Mouse (Mus musculus): ENCODE data around the gene Nudt17. TPM values are rescaled to one million over a fixed set of nuclear protein-coding genes. Genes with fewer than 3 reads are reported as not detected.
"Not testable (repeated sequence)": the region's sequence is repeated elsewhere in the genome, so short reads cannot be mapped to it uniquely, and the experiment has no call there.

The Nudt17 gene
- polyA plus RNA-seq, 1 experiment from 2014 or later: 8.7 TPM

- WGBS: 88% methylated on average over 7 of the region's 7 CpGs
- H3K27me3 ChIP-seq; H3K4me2 ChIP-seq; H3K9ac ChIP-seq; H3K27ac ChIP-seq; H3K36me3 ChIP-seq (replicated peaks); H3K9me3 ChIP-seq; ATAC-seq (ENCODE audit: low FRiP score); H3K4me3 ChIP-seq (replicated peaks): not testable (repeated sequence)
- peaks cover 15% of the 10 kb centered on the region for H3K4me1 ChIP-seq
Observed at GRCm38 (mm10) chr3:96665732-96666363, 42.5 kb downstream of the Nudt17 start.

- H3K27ac ChIP-seq: 0 out of 2 replicates have a peak overlapping the region, but pooled peaks have one; percentile 16
- H3K4me3 ChIP-seq (replicated peaks): peak overlapping the region; percentile 28
- H3K4me2 ChIP-seq: peak overlapping the region; percentile 55
- peaks cover 4% of the 10 kb centered on the region; the same call in 1 of the 2 replicates for H3K27me3 ChIP-seq
- H3K9ac ChIP-seq: peak overlapping the region; percentile 49
- no peaks in the 10 kb centered on the region for H3K36me3 ChIP-seq (replicated peaks)
- 5% methylated on average over 17 of the region's 18 CpGs for WGBS
- H3K9me3 ChIP-seq: no peaks in the 10 kb centered on the region
- H3K4me1 ChIP-seq: peaks cover 12% of the 10 kb centered on the region
- ATAC-seq (ENCODE audit: low FRiP score): peak; percentile 81
Observed at GRCm38 (mm10) chr3:96663432-96664239, 44.7 kb downstream of the Nudt17 start.

- Histone ChIP-seq H3K27ac (no peak overlapping the region), H3K9me3 (no peaks in the 10 kb centered on the region), H3K4me3 (replicated peaks) (peak overlapping the region; percentile 28), H3K9ac (peak overlapping the region; percentile 49; the same call in 1 of the 2 replicates), H3K4me1 (peaks cover 12% of the 10 kb centered on the region), H3K27me3 (peaks cover 4% of the 10 kb centered on the region; the same call in 1 of the 2 replicates), H3K4me2 (peak overlapping the region; percentile 55), H3K36me3 (replicated peaks) (no peaks in the 10 kb centered on the region)
- ATAC-seq (ENCODE audit: low FRiP score): no peak
- WGBS: 43% methylated on average over 8 of the region's 8 CpGs
Observed at GRCm38 (mm10) chr3:96662731-96663316, 45.5 kb downstream of the Nudt17 start.

GRCm38 (mm10) chr3:96660901-96661300, 47.5 kb downstream of the Nudt17 start:
- no peak overlapping the region for H3K4me2 ChIP-seq
- 90% methylated on average over 2 of the region's 2 CpGs for WGBS
- peaks cover 4% of the 10 kb centered on the region; the same call in 1 of the 2 replicates for H3K27me3 ChIP-seq
- no peaks in the 10 kb centered on the region for H3K36me3 ChIP-seq (replicated peaks)
- ATAC-seq (ENCODE audit: low FRiP score): no peak
- no peak overlapping the region for H3K9ac ChIP-seq
- H3K9me3 ChIP-seq: no peaks in the 10 kb centered on the region
- H3K4me3 ChIP-seq (replicated peaks): no peak overlapping the region
- H3K27ac ChIP-seq: no peak overlapping the region
- H3K4me1 ChIP-seq: peaks cover 12% of the 10 kb centered on the region

Other genes starting within 250 kb of the Nudt17 start
- gene Hfe2, start 183.4 kb downstream of the Nudt17 start, polyA plus RNA-seq (2016; fragmentation: Nextera tagmentation; extraction: Ambion mirVana): 0.54 and 0.84 TPM in 2 replicates
- gene Txnip, start 150.6 kb downstream of the Nudt17 start, polyA plus RNA-seq (2016; fragmentation: Nextera tagmentation; extraction: Ambion mirVana): 40.4 and 40.8 TPM in 2 replicates
- gene Gm16253, start 131.6 kb downstream of the Nudt17 start, polyA plus RNA-seq (2016; fragmentation: Nextera tagmentation; extraction: Ambion mirVana): 1.3 and 1.7 TPM in 2 replicates
- gene Polr3gl, start 114.4 kb downstream of the Nudt17 start, polyA plus RNA-seq (2016; fragmentation: Nextera tagmentation; extraction: Ambion mirVana): 40.1 and 40.7 TPM in 2 replicates
- gene Ankrd34a, start 111.9 kb downstream of the Nudt17 start, polyA plus RNA-seq (2016; fragmentation: Nextera tagmentation; extraction: Ambion mirVana): 4.0 and 4.4 TPM in 2 replicates
- gene Lix1l, start 107.4 kb downstream of the Nudt17 start, polyA plus RNA-seq (2016; fragmentation: Nextera tagmentation; extraction: Ambion mirVana): 5.8 and 6.2 TPM in 2 replicates
- 164 and 181 TPM in 2 replicates for gene Rbm8a, start 78.6 kb downstream of the Nudt17 start, polyA plus RNA-seq (2016; fragmentation: Nextera tagmentation; extraction: Ambion mirVana)
- 42.1 and 43.3 TPM in 2 replicates for gene Pex11b, start 73.2 kb downstream of the Nudt17 start, polyA plus RNA-seq (2016; fragmentation: Nextera tagmentation; extraction: Ambion mirVana)
- gene Gm42957, start 73.1 kb downstream of the Nudt17 start, polyA plus RNA-seq (2016; fragmentation: Nextera tagmentation; extraction: Ambion mirVana): 0.09 TPM in 1 of 2 replicates, not detected in the other
- 0.51 and 0.84 TPM in 2 replicates for gene Itga10, start 63.0 kb downstream of the Nudt17 start, polyA plus RNA-seq (2016; fragmentation: Nextera tagmentation; extraction: Ambion mirVana)
- gene Ankrd35, start 38.4 kb downstream of the Nudt17 start, polyA plus RNA-seq (2016; fragmentation: Nextera tagmentation; extraction: Ambion mirVana): 0.51 and 0.77 TPM in 2 replicates
- 42.2 and 43.4 TPM in 2 replicates for gene Pias3, start 12.2 kb downstream of the Nudt17 start, polyA plus RNA-seq (2016; fragmentation: Nextera tagmentation; extraction: Ambion mirVana)
- gene Polr3c, start 19.1 kb upstream of the Nudt17 start, polyA plus RNA-seq (2016; fragmentation: Nextera tagmentation; extraction: Ambion mirVana): 42.1 and 43.0 TPM in 2 replicates
- 79.9 and 86.2 TPM in 2 replicates for gene Rnf115, start 19.1 kb upstream of the Nudt17 start, polyA plus RNA-seq (2016; fragmentation: Nextera tagmentation; extraction: Ambion mirVana)
- gene Pdzk1, start 120.7 kb upstream of the Nudt17 start, polyA plus RNA-seq (2016; fragmentation: Nextera tagmentation; extraction: Ambion mirVana): not detected in 2 replicates
- 0.19 and 0.21 TPM in 2 replicates for gene Cd160, start 120.8 kb upstream of the Nudt17 start, polyA plus RNA-seq (2016; fragmentation: Nextera tagmentation; extraction: Ambion mirVana)
- gene Gja5, start 196.1 kb upstream of the Nudt17 start, polyA plus RNA-seq (2016; fragmentation: Nextera tagmentation; extraction: Ambion mirVana): 2.9 and 3.8 TPM in 2 replicates
- 38.2 and 42.8 TPM in 2 replicates for gene Gpr89, start 196.8 kb upstream of the Nudt17 start, polyA plus RNA-seq (2016; fragmentation: Nextera tagmentation; extraction: Ambion mirVana)
- gene Gja8, start 217.5 kb upstream of the Nudt17 start, polyA plus RNA-seq (2016; fragmentation: Nextera tagmentation; extraction: Ambion mirVana): 0.03 TPM in 1 of 2 replicates, not detected in the other